Mouse (Mus musculus): ENCODE data around the gene Rtkn2.

Rtkn2 gene

DNA sequence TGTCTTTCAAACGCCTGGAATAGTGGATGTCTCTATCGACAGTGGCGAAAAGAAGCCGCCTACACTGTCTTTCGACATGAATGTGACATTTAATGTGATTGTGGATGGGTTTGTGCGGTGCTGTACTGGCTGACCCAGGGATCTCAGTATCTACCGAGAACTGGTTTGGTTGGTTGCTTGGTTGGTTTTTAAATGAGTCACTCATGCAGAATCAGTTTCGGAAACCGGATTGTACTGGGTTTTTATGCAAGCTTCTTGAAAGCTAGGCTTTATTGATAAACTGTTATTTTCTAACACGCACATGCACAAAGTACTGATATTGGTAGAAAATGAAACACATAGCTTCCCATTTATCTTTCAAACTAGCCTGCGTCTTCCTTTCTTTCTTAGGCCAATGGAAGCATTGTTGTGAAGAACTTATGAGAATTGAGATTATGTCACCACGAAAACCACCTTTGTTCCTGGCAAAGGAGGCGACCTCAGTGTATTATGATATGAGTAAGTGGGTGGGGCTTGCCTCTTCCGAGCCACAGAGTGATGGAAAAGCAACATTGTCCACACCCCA, 60.4 kb downstream of the Rtkn2 start:
- DNase-seq (ENCODE audit: low spot score in 2 of 2) = no peak

DNA sequence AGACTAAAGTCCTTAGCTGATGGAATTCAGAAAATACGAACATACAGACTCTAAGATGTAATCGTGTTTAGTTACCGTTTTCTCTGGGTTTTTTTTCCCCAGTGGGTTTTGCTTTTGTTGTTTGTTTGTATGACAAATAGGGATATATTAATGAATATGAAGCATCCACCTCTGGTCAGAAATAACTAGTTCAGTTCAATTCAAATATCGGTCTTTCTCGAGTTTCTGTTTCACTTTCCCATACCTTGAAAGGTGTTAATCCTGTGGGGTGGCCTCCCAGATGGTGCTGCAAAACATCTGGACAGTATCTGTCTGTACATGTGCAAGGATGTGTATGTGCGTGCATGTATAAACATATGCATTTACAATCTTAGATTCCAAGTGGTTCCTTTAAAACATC, 61.0 kb downstream of the Rtkn2 start:
- DNase-seq (ENCODE audit: low spot score in 2 of 2) = no peak

- no peak for DNase-seq (ENCODE audit: low spot score in 2 of 2)
These were observed 64.6 kb downstream of the Rtkn2 start for GRCm38 (mm10) chr10:68043973-68044372.

- no peak for DNase-seq (ENCODE audit: low spot score in 2 of 2)
These were observed 65.5 kb downstream of the Rtkn2 start for GRCm38 (mm10) chr10:68044864-68045263.

- peak in 1 of 2 experiments; percentile 29 for DNase-seq (ENCODE audit: low spot score in 2 of 2)
These were observed 69.4 kb downstream of the Rtkn2 start for GRCm38 (mm10) chr10:68048641-68049305.

GRCm38 (mm10) chr10:68050882-68051281, 71.5 kb downstream of the Rtkn2 start:
- DNase-seq (ENCODE audit: low spot score in 2 of 2) = no peak

DNA sequence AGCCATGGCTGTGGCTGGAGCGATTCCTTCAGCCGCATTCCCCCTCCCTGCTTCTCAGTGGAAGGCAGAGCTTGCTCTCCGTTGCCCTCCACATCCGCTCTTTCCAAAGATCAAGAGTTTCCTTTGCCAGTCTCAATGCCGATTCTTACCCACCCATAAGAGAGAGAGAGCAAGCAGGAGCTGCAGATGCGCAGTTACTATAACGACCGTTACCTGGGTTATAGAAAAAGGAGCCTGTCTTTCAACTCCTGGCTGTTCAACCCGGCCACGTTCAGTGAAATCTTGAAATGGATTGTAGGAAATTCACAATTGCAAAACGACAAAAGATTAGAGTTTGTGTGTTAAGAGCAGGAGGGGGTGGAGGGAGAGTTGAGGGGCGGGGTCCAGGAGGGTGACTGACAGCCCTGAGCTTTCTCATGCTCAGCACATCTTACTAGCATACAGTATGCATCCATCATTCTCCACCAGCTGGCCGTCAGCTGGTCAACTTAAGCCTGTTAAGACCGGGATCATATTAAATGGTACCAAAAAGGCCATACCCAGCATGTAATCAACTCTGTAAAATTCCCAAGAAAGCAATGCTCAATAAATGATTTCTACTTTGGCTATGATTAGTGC, 72.1 kb downstream of the Rtkn2 start:
- DNase-seq (ENCODE audit: low spot score in 2 of 2) = no peak

GRCm38 (mm10) chr10:68052307-68052706, 72.9 kb downstream of the Rtkn2 start:
- DNase-seq (ENCODE audit: low spot score in 2 of 2) = no peak

DNA sequence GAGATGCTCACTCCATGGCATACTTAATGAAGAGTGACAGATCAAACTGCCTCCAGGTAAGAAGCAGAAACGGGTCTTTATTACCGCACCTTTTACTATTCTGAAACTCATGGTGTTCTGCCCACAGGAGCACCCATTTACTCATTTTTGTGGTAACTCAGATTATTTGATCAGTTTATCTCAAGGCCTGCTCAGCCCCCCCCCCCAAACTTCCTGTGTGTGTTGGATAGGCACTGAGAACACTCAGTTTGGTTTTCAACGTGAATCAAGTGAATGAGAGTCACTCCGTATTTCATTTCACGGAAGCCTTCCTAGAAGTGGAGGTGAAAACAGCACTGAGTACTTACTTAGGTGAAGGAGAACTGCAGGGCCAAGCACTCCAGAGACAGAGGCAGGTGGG, 74.8 kb downstream of the Rtkn2 start:
- no peak for DNase-seq (ENCODE audit: low spot score in 2 of 2)

DNA sequence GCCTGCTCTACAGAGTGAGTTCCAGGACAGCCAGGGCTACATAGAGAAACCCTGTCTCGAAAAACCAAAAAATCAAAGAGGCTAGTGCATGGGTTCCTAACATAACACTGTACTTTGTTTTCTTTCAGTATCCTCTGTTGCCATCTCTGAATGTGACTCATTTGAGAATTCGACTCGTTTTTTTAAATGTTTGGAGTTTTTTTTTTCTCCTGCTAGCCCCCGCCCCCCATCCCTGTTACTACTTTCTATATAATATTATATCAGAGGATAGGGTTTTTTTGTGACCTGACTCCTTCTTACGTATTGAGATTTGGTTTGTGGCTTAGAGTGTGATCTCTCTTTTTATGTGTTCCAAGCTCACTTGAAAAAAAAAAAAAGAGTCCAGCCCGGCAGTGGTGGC, 75.3 kb downstream of the Rtkn2 start:
- DNase-seq (ENCODE audit: low spot score in 2 of 2) = no peak

DNA sequence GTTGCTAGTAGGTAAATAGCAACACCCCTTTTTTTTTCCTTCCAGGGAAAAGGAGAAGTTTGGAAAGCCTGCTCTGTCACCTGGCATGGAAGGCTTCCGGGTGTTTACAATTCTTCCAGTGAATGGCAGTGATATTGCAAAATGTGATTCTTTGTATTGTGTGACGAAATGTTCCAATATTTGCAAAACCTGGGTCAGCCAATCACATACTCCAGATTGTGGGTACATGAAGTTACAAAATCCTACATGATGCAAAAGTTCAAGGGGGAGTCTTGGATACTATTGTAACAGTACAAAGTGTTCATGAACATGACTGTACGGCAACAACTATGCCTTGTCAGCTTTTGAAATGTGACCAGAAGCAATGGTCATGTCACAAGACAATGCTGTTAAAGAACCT, 78.5 kb downstream of the Rtkn2 start:
- DNase-seq (ENCODE audit: low spot score in 2 of 2) = no peak

GRCm38 (mm10) chr10:68058378-68058777, 79.0 kb downstream of the Rtkn2 start:
- no peak for DNase-seq (ENCODE audit: low spot score in 2 of 2)

- DNase-seq (ENCODE audit: low spot score in 2 of 2) = no peak
These were observed 81.3 kb downstream of the Rtkn2 start for GRCm38 (mm10) chr10:68060590-68061248.

DNA sequence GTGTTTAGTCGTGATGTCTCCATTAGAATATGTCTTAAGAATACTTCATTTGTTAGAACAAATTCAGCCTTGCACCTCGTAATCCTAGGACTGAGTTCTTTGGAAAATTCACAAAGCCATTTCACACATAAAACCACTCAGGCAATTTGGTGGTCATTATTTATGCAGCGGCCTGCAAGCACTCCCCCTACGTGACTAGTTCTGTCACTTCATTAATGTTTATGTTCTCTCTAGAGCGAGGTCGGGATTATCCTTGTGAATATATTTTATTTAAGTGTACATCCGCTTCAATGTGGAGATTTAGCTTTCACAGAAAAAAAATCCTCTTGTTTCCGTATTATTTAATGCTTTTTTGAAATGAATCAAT, 81.9 kb downstream of the Rtkn2 start:
- DNase-seq (ENCODE audit: low spot score in 2 of 2) = no peak

GRCm38 (mm10) chr10:68063806-68064545, 84.6 kb downstream of the Rtkn2 start:
- DNase-seq (ENCODE audit: low spot score in 2 of 2) = no peak

DNA sequence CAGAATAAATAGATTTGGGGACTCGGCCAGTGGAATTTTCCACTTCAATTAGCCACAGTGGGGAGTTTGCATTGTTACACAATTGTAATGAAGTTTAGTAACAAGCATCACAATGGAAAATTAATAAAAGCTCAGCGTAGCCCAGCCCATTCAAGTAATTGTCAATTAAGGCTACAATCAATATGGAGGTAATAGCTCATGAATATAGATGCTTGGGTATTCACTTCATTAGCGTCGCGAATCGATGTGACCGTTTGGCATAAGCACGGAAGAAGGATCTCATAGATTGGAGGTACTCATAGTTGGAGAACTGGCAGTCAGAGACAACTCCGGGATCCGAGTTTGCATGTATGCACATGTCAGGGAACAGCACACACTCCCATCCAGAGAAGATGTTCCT, 85.2 kb downstream of the Rtkn2 start:
- no peak for DNase-seq (ENCODE audit: low spot score in 2 of 2)

DNA sequence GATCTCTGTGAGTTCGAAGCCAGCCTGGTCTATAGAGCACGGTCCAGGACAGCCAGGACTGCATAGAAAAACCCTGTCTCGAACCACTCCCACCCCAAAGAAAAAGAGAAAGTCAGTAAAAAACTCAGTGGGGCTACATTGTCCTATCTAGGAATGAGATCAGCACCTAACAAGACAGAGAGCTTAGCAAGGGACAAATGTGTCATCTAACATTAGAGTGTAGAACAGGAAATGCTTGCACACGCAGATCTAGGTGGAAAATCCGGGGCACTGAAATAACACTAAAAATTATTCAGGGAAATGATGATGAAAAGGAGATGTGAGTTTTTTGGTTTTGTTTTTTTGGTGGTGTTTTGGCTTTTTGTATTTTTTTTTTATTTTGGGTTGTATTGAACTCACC, 86.8 kb downstream of the Rtkn2 start:
- no peak for DNase-seq (ENCODE audit: low spot score in 2 of 2)

DNA sequence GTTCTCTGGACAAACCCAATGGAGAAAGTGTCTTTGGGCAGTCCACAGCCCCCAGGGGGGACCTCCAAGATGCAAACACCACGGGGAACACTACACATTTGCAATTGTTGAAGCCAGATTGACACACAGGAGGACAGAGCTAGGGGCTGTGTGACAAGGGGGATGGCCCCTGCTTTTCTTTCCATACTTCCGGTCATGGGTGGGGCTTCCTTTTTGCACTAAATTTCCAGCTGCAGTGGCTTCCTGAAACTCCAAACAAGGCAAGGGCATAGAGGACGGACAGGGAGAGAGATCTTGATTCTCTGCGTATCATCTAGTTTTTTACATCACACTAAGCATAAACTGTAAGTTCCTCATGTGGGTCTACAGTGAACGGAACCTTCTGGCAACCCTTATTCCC, 88.6 kb downstream of the Rtkn2 start:
- DNase-seq (ENCODE audit: low spot score in 2 of 2) = no peak

GRCm38 (mm10) chr10:68068426-68068825, 89.1 kb downstream of the Rtkn2 start:
- DNase-seq (ENCODE audit: low spot score in 2 of 2) = no peak

- DNase-seq (ENCODE audit: low spot score in 2 of 2) = no peak
These were observed 91.7 kb downstream of the Rtkn2 start for GRCm38 (mm10) chr10:68071041-68071440.

DNA sequence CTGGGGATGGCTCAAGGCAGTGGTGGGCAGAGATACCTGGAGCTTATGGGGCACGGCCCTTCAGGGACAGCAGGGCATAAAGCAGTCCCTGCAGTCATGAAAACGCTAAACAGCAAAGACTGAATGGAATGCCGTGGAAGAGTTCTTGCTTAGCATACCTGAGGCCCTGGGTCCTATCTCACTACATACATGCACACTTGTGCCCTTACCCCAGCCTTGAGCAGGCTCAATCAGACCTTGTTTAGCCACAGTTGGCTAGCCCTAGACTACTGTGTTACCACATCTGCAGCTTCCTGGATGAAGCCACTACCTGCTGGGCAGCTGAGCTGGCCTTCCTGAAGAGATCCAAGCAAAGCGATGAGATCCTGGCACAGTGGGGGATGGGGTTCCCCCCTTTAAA, 93.3 kb downstream of the Rtkn2 start:
- no peak for DNase-seq (ENCODE audit: low spot score in 2 of 2)

- DNase-seq (ENCODE audit: low spot score in 2 of 2) = no peak
These were observed 94.9 kb downstream of the Rtkn2 start for GRCm38 (mm10) chr10:68074291-68074690.
